8 mouse cellular contexts compared by ENCODE assay signal in genomic region chr2:33215700-33216509, GRCm38 (mm10). TPM values are rescaled to one million over a fixed set of nuclear protein-coding genes. Genes with fewer than 3 reads are reported as not detected.
DNase-seq lines count a peak whose midpoint lies in the region; ATAC-seq lines count a peak whose summit lies in the region.

Angptl2 (plus strand) TSS chr2:33216069.

- peak; percentile 97 for ATAC-seq in embryonic facial prominence, embryonic 14.5 days (ENCODE audit: low read depth)
- peak; percentile 96 for ATAC-seq in limb, embryonic 12.5 days (ENCODE audit: insufficient number of reproducible peaks, insufficient read depth, low FRiP score, low TSS enrichment, low read depth)
- ATAC-seq in midbrain, embryonic 13.5 days, result peak; percentile 95

- peak within 1 kb of the TSS; percentile 87 for H3K27ac ChIP-seq in embryonic facial prominence, embryonic 14.5 days (replicated peaks; ENCODE audit: low read depth, low read length)
- H3K27ac ChIP-seq in limb, embryonic 12.5 days, result peak within 1 kb of the TSS; percentile 91
- peak within 1 kb of the TSS; percentile 91 for H3K27ac ChIP-seq in midbrain, embryonic 13.5 days

- H3K36me3 ChIP-seq in embryonic facial prominence, embryonic 14.5 days (ENCODE audit: control insufficient read depth, insufficient read depth, low read length), result no peaks in the 10 kb centered on the region; the same call in 1 of the 2 replicates
- H3K36me3 ChIP-seq in limb, embryonic 12.5 days, result peaks cover 9% of the 10 kb centered on the region
- H3K36me3 ChIP-seq in midbrain, embryonic 13.5 days, result no peaks in the 10 kb centered on the region

- H3K9ac ChIP-seq in embryonic facial prominence, embryonic 14.5 days (ENCODE audit: low read depth, low read length), result peak within 1 kb of the TSS; percentile 79
- H3K9ac ChIP-seq in limb, embryonic 12.5 days (replicated peaks), result peak within 1 kb of the TSS; percentile 85
- peak within 1 kb of the TSS; percentile 72 for H3K9ac ChIP-seq in midbrain, embryonic 13.5 days (replicated peaks)

- whole genome bisulfite sequencing in embryonic facial prominence, embryonic 14.5 days, result 1% methylated on average over 22 of the region's 22 CpGs
- WGBS in limb, embryonic 12.5 days, result under 1% methylated on average over 22 of the region's 22 CpGs
- WGBS in midbrain, embryonic 13.5 days, result under 1% methylated on average over 22 of the region's 22 CpGs

- H3K9me3 ChIP-seq in embryonic facial prominence, embryonic 14.5 days (ENCODE audit: control insufficient read depth, low read length), result no peaks in the 10 kb centered on the region
- no peaks in the 10 kb centered on the region for H3K9me3 ChIP-seq in limb, embryonic 12.5 days
- no peaks in the 10 kb centered on the region for H3K9me3 ChIP-seq in midbrain, embryonic 13.5 days

- DNase-seq in 416B (ENCODE audit: low read depth), result peak; percentile 80
- peak; percentile 65 to 72 for DNase-seq in adrenal gland, postnatal 4 days (ENCODE audit: low spot score in 2 of 2)
- peak; percentile 98 for DNase-seq in embryonic facial prominence, embryonic 14.5 days (ENCODE audit: low spot score)
- DNase-seq in heart, adult 9 months (ENCODE audit: low spot score in 2 of 2), result peak; percentile 95
- peak; percentile 82 to 90 for DNase-seq in kidney, adult 8-10 months
- DNase-seq in spleen, postnatal 36 days (ENCODE audit: low spot score in 2 of 2), result peak; percentile 48 to 55

- peaks cover 21% of the 10 kb centered on the region for H3K4me1 ChIP-seq in embryonic facial prominence, embryonic 14.5 days (ENCODE audit: control insufficient read depth, insufficient read depth, low read length)
- H3K4me1 ChIP-seq in limb, embryonic 12.5 days (replicated peaks), result peaks cover 52% of the 10 kb centered on the region
- H3K4me1 ChIP-seq in midbrain, embryonic 13.5 days (replicated peaks), result peaks cover 46% of the 10 kb centered on the region

- peak within 1 kb of the TSS; percentile 59 for H3K4me3 ChIP-seq in embryonic facial prominence, embryonic 14.5 days (ENCODE audit: low read depth, low read length)
- H3K4me3 ChIP-seq in limb, embryonic 12.5 days (replicated peaks), result peak within 1 kb of the TSS; percentile 74
- H3K4me3 ChIP-seq in midbrain, embryonic 13.5 days (replicated peaks), result peak within 1 kb of the TSS; percentile 48

- H3K4me2 ChIP-seq in embryonic facial prominence, embryonic 14.5 days (ENCODE audit: low read depth, low read length), result peak within 1 kb of the TSS; percentile 86
- peak within 1 kb of the TSS; percentile 79 for H3K4me2 ChIP-seq in limb, embryonic 12.5 days
- H3K4me2 ChIP-seq in midbrain, embryonic 13.5 days (replicated peaks), result peak within 1 kb of the TSS; percentile 73

- H3K27me3 ChIP-seq in embryonic facial prominence, embryonic 14.5 days (replicated peaks; ENCODE audit: control insufficient read depth, insufficient read depth, low read length), result no peaks in the 10 kb centered on the region
- H3K27me3 ChIP-seq in limb, embryonic 12.5 days, result no peaks in the 10 kb centered on the region
- H3K27me3 ChIP-seq in midbrain, embryonic 13.5 days, result no peaks in the 10 kb centered on the region

RNA-seq across cellular contexts. Expression of gene Angptl2, which starts in this region (rescaled TPM):
- total RNA-seq in adrenal gland, postnatal 4 days (2021), result 10 to 100 TPM; 41.9 to 51.7 TPM
- polyA plus RNA-seq in embryonic facial prominence, embryonic 14.5 days (2014; fragmentation: Nextera tagmentation; extraction: Ambion mirVana), result 57.9 and 62.6 TPM in 2 replicates
- 54.7 and 65.0 TPM in 2 replicates for polyA plus RNA-seq in limb, embryonic 12.5 days (2016; fragmentation: Nextera tagmentation; extraction: Ambion mirVana)
- 14.8 and 15.5 TPM in 2 replicates for polyA plus RNA-seq in midbrain, embryonic 13.5 days (2015; fragmentation: Nextera tagmentation; extraction: Ambion mirVana)

Comparison
In these comparisons a context has a peak if more than half of its experiments do, and no peak if none do; other contexts are left out.
1. Peak in every context shown above with its lines: DNase-seq, ATAC-seq, H3K4me3 ChIP-seq and H3K27ac ChIP-seq.